14 mouse cellular contexts compared by ENCODE assay signal in the genomic region with DNA sequence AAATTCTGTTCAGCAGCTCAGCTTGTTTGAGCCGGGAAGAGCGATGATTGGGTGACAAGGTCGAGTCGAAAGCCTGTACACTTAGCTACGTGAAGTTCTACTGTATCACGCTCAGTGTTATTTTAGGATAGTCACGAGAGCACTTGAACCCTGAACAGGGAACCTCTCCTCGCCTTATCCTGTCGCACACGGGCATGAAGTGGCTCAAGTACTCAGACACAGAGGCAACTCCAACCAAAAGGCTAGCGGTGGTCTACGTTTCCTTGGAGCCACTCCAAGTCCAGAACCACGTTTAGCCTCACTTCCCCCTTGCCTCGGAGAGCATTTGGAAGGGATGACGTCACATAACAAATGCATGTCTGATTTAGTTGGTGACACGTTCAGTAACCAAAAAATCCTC. TPM values are rescaled to one million over a fixed set of nuclear protein-coding genes. Genes with fewer than 3 reads are reported as not detected.
DNase-seq lines count a peak whose midpoint lies in the region; ATAC-seq lines count a peak whose summit lies in the region.
"Had no signal": no experiment of that assay in that cellular context is flagged by ENCODE, and none has a peak within 500 bp of the region (broad histone marks: within the 10 kb centered on the region; RNA-seq: fewer than 3 reads in every experiment).

No protein-coding gene starts in this region.

- H3K9me3 ChIP-seq in heart, embryonic 15.5 days (replicated peaks): no peaks in the 10 kb centered on the region
- H3K9me3 ChIP-seq: forebrain, embryonic 13.5 days; neural tube, embryonic 12.5 days had no signal

- peak; percentile 94 for ATAC-seq in heart, embryonic 15.5 days (replicated peaks; ENCODE audit: insufficient number of reproducible peaks, insufficient read depth, low FRiP score, low read depth)
- ATAC-seq in megakaryocyte progenitor cell, adult 5-6 weeks (replicated peaks; ENCODE audit: poor library complexity): peak; percentile 56
- ATAC-seq in CD4-positive, CD25-positive, alpha-beta regulatory T cell, adult 4 months: no peak
- ATAC-seq: forebrain, embryonic 13.5 days had no signal

- peaks cover 6% of the 10 kb centered on the region for H3K27me3 ChIP-seq in heart, embryonic 15.5 days
- H3K27me3 ChIP-seq: forebrain, embryonic 13.5 days; neural tube, embryonic 12.5 days had no signal

- no peaks in the 10 kb centered on the region for H3K36me3 ChIP-seq in heart, embryonic 15.5 days
- H3K36me3 ChIP-seq: neural tube, embryonic 12.5 days had no signal

- no peak overlapping the region for H3K9ac ChIP-seq in heart, embryonic 15.5 days
- H3K9ac ChIP-seq: forebrain, embryonic 13.5 days; neural tube, embryonic 12.5 days had no signal

- 36% methylated on average over 16 of the region's 16 CpGs for WGBS in heart, embryonic 15.5 days

- peaks cover 13% of the 10 kb centered on the region for H3K4me1 ChIP-seq in heart, embryonic 15.5 days (replicated peaks)
- H3K4me1 ChIP-seq: forebrain, embryonic 13.5 days; neural tube, embryonic 12.5 days had no signal

- peak; percentile 13 to 33 for DNase-seq in frontal cortex, postnatal 36 days (ENCODE audit: low spot score in 2 of 2)
- no peak for DNase-seq in frontal cortex, postnatal 14 days (ENCODE audit: low spot score in 2 of 2)
- DNase-seq in lung, adult 18-20 months: peak; percentile 9 to 29
- no peak for DNase-seq in lung, postnatal 14 days
- no peak for DNase-seq in Muller cell, postnatal 12 days (ENCODE audit: inconsistent ontology term)
- DNase-seq: adrenal gland, adult 2 months; kidney, postnatal 4 days had no signal

- H3K27ac ChIP-seq in heart, embryonic 15.5 days: peak overlapping the region; percentile 72
- H3K27ac ChIP-seq: forebrain, embryonic 13.5 days; neural tube, embryonic 12.5 days had no signal

- H3K4me3 ChIP-seq in heart, embryonic 15.5 days: no peak overlapping the region
- H3K4me3 ChIP-seq: forebrain, embryonic 13.5 days; neural tube, embryonic 12.5 days had no signal

- peak overlapping the region; percentile 33 for H3K4me2 ChIP-seq in heart, embryonic 15.5 days
- H3K4me2 ChIP-seq: forebrain, embryonic 13.5 days; neural tube, embryonic 12.5 days had no signal

RNA-seq across cellular contexts. Expression of gene Mybpc1, which starts 17.7 kb away (rescaled TPM):
- polyA plus RNA-seq in heart, embryonic 15.5 days (2015; fragmentation: Nextera tagmentation; extraction: Ambion mirVana): 3.3 and 4.5 TPM in 2 replicates
- total RNA-seq in megakaryocyte progenitor cell, adult 5-6 weeks (2015): not detected in 2 replicates
- not detected in 2 replicates for total RNA-seq in megakaryocyte progenitor cell, adult 5-6 weeks (2017)
- not detected for polyA plus RNA-seq in CD4-positive, CD25-positive, alpha-beta regulatory T cell, adult 4 months (2017; shearing (Covaris generic))
- total RNA-seq: hematopoietic stem cell, adult 5-6 weeks; megakaryocyte-erythroid progenitor cell, adult 5-6 weeks had no signal

Comparison
In these comparisons a context has a peak if more than half of its experiments do, and no peak if none do; other contexts are left out.
1. DNase-seq: peak in frontal cortex, postnatal 36 days (2 of 2) and lung, adult 18-20 months (2 of 2); none in frontal cortex, postnatal 14 days (0 of 2), lung, postnatal 14 days (single experiment) and Muller cell, postnatal 12 days (single experiment).